Mouse (Mus musculus): Measurements from ENCODE around the gene Arhgef17. TPM values are rescaled to one million over a fixed set of nuclear protein-coding genes. Genes with fewer than 3 reads are reported as not detected.
A peak's percentile ranks its signal among the peaks of the same experiment; 100 is the strongest.

Gene Arhgef17
- polyA plus RNA-seq, 1 experiment from 2014 or later: 1.7 TPM

GRCm38 (mm10) chr7:100963381-100963780, 31.5 kb upstream of the Arhgef17 start:
- no peak overlapping the region for H3K4me3 ChIP-seq
- H3K36me3 ChIP-seq: no peaks in the 10 kb centered on the region
- 0 out of 2 replicates have a peak, but pooled peaks cover 18% of the 10 kb centered on the region for H3K27me3 ChIP-seq (replicated peaks)
- H3K4me1 ChIP-seq: peaks cover 8% of the 10 kb centered on the region
- ATAC-seq: no peak
- no peak overlapping the region for H3K27ac ChIP-seq
- no peak overlapping the region for H3K9ac ChIP-seq
- H3K9me3 ChIP-seq (replicated peaks): no peaks in the 10 kb centered on the region
- no peak overlapping the region for H3K4me2 ChIP-seq
- 66% methylated on average over 8 of the region's 8 CpGs for WGBS (ENCODE audit: insufficient replicate concordance)

GRCm38 (mm10) chr7:100961146-100961545, 29.2 kb upstream of the Arhgef17 start:
- H3K4me1 ChIP-seq: peaks cover 4% of the 10 kb centered on the region
- 0 out of 2 replicates have a peak, but pooled peaks cover 12% of the 10 kb centered on the region for H3K27me3 ChIP-seq (replicated peaks)
- no peaks in the 10 kb centered on the region for H3K36me3 ChIP-seq
- ATAC-seq: no peak
- no peak overlapping the region for H3K4me2 ChIP-seq
- no peak overlapping the region for H3K9ac ChIP-seq
- H3K4me3 ChIP-seq: no peak overlapping the region
- no peak overlapping the region for H3K27ac ChIP-seq
- H3K9me3 ChIP-seq (replicated peaks): no peaks in the 10 kb centered on the region
- WGBS (ENCODE audit: insufficient replicate concordance): 26% methylated on average over 7 of the region's 7 CpGs

GRCm38 (mm10) chr7:100960462-100960861, 28.6 kb upstream of the Arhgef17 start:
- no peak overlapping the region for H3K27ac ChIP-seq
- WGBS (ENCODE audit: insufficient replicate concordance): 39% methylated on average over 2 of the region's 2 CpGs
- no peak overlapping the region for H3K4me2 ChIP-seq
- no peaks in the 10 kb centered on the region for H3K9me3 ChIP-seq (replicated peaks)
- H3K4me3 ChIP-seq: no peak overlapping the region
- no peak for ATAC-seq
- no peaks in the 10 kb centered on the region for H3K4me1 ChIP-seq
- no peak overlapping the region for H3K9ac ChIP-seq
- H3K27me3 ChIP-seq (replicated peaks): 0 out of 2 replicates have a peak, but pooled peaks cover 12% of the 10 kb centered on the region
- H3K36me3 ChIP-seq: no peaks in the 10 kb centered on the region

- 0 out of 2 replicates have a peak, but pooled peaks cover 5% of the 10 kb centered on the region for H3K27me3 ChIP-seq (replicated peaks)
- H3K4me1 ChIP-seq: peaks cover 4% of the 10 kb centered on the region
- no peak overlapping the region for H3K4me2 ChIP-seq
- no peak for ATAC-seq
- no peak overlapping the region for H3K27ac ChIP-seq
- no peaks in the 10 kb centered on the region for H3K9me3 ChIP-seq (replicated peaks)
- no peak overlapping the region for H3K9ac ChIP-seq
- H3K36me3 ChIP-seq: no peaks in the 10 kb centered on the region
- H3K4me3 ChIP-seq: no peak overlapping the region
- 84% methylated on average over 2 of the region's 2 CpGs for WGBS (ENCODE audit: insufficient replicate concordance)
These were observed 26.5 kb upstream of the Arhgef17 start for GRCm38 (mm10) chr7:100958426-100958825.

GRCm38 (mm10) chr7:100952686-100953085, 20.8 kb upstream of the Arhgef17 start:
- peak overlapping the region; percentile 6; the same call in 1 of the 2 replicates for H3K27ac ChIP-seq

GRCm38 (mm10) chr7:100951903-100952302, 20.0 kb upstream of the Arhgef17 start:
- ATAC-seq: no peak
- no peak overlapping the region for H3K27ac ChIP-seq
- 42% methylated on average over 2 of the region's 2 CpGs for WGBS (ENCODE audit: insufficient replicate concordance)
- H3K9ac ChIP-seq: no peak overlapping the region
- no peaks in the 10 kb centered on the region for H3K36me3 ChIP-seq
- no peak overlapping the region for H3K4me3 ChIP-seq
- H3K9me3 ChIP-seq (replicated peaks): no peaks in the 10 kb centered on the region
- no peaks in the 10 kb centered on the region for H3K27me3 ChIP-seq (replicated peaks)
- H3K4me1 ChIP-seq: peaks cover 45% of the 10 kb centered on the region
- H3K4me2 ChIP-seq: no peak overlapping the region

More at GRCm38 (mm10) chr7:100952686-100953085, 20.8 kb upstream of the Arhgef17 start:
- Histone ChIP-seq H3K27me3 (replicated peaks) (no peaks in the 10 kb centered on the region), H3K4me1 (peaks cover 45% of the 10 kb centered on the region), H3K9ac (no peak overlapping the region), H3K4me2 (no peak overlapping the region), H3K9me3 (replicated peaks) (no peaks in the 10 kb centered on the region), H3K4me3 (no peak overlapping the region), H3K36me3 (no peaks in the 10 kb centered on the region)
- ATAC-seq: no peak
- WGBS (ENCODE audit: insufficient replicate concordance): 66% methylated on average over 7 of the region's 7 CpGs

- Histone ChIP-seq H3K9ac (no peak overlapping the region), H3K27ac (peak overlapping the region; percentile 75), H3K9me3 (replicated peaks) (no peaks in the 10 kb centered on the region), H3K27me3 (replicated peaks) (no peaks in the 10 kb centered on the region), H3K4me3 (no peak overlapping the region), H3K36me3 (no peaks in the 10 kb centered on the region), H3K4me2 (peak overlapping the region; percentile 26), H3K4me1 (peaks cover 45% of the 10 kb centered on the region)
- 22% methylated on average over 12 of the region's 12 CpGs for WGBS (ENCODE audit: insufficient replicate concordance)
- peak; percentile 63 for ATAC-seq
These were observed 18.6 kb upstream of the Arhgef17 start for GRCm38 (mm10) chr7:100950481-100951010.

GRCm38 (mm10) chr7:100950031-100950430, 18.1 kb upstream of the Arhgef17 start:
- peak; percentile 68 for ATAC-seq
- peak overlapping the region; percentile 75 for H3K27ac ChIP-seq
- no peaks in the 10 kb centered on the region for H3K27me3 ChIP-seq (replicated peaks)

GRCm38 (mm10) chr7:100944738-100945137, 12.8 kb upstream of the Arhgef17 start:
- Histone ChIP-seq H3K36me3 (no peaks in the 10 kb centered on the region), H3K27me3 (replicated peaks) (peaks cover 12% of the 10 kb centered on the region; the same call in 1 of the 2 replicates), H3K9me3 (replicated peaks) (no peaks in the 10 kb centered on the region), H3K4me3 (no peak overlapping the region), H3K9ac (no peak overlapping the region), H3K27ac (no peak overlapping the region), H3K4me1 (peaks cover 15% of the 10 kb centered on the region), H3K4me2 (no peak overlapping the region)
- no peak for ATAC-seq
- WGBS (ENCODE audit: insufficient replicate concordance): 66% methylated on average over 5 of the region's 5 CpGs

More at GRCm38 (mm10) chr7:100950031-100950430, 18.1 kb upstream of the Arhgef17 start:
- no peak overlapping the region for H3K4me3 ChIP-seq
- H3K4me1 ChIP-seq: peaks cover 45% of the 10 kb centered on the region
- peak overlapping the region; percentile 26 for H3K4me2 ChIP-seq
- H3K9me3 ChIP-seq (replicated peaks): no peaks in the 10 kb centered on the region
- H3K9ac ChIP-seq: no peak overlapping the region
- 29% methylated on average over 5 of the region's 5 CpGs for WGBS (ENCODE audit: insufficient replicate concordance)
- H3K36me3 ChIP-seq: no peaks in the 10 kb centered on the region

- ATAC-seq: no peak
- no peak overlapping the region for H3K9ac ChIP-seq
- H3K4me2 ChIP-seq: no peak overlapping the region
- no peak overlapping the region for H3K4me3 ChIP-seq
- no peaks in the 10 kb centered on the region for H3K9me3 ChIP-seq (replicated peaks)
- H3K36me3 ChIP-seq: no peaks in the 10 kb centered on the region
- H3K4me1 ChIP-seq: peaks cover 10% of the 10 kb centered on the region
- H3K27ac ChIP-seq: no peak overlapping the region
- WGBS (ENCODE audit: insufficient replicate concordance): 45% methylated on average over 2 of the region's 2 CpGs
- peaks cover 12% of the 10 kb centered on the region; the same call in 1 of the 2 replicates for H3K27me3 ChIP-seq (replicated peaks)
These were observed 12.4 kb upstream of the Arhgef17 start for GRCm38 (mm10) chr7:100944306-100944705.

- Histone ChIP-seq H3K9me3 (replicated peaks) (no peaks in the 10 kb centered on the region), H3K36me3 (no peaks in the 10 kb centered on the region), H3K4me2 (no peak overlapping the region), H3K4me1 (peaks cover 3% of the 10 kb centered on the region; the same call in 1 of the 2 replicates), H3K9ac (no peak overlapping the region), H3K27me3 (replicated peaks) (peaks cover 12% of the 10 kb centered on the region; the same call in 1 of the 2 replicates), H3K27ac (no peak overlapping the region), H3K4me3 (no peak overlapping the region)
- ATAC-seq: peak; percentile 56; the same call in 1 of the 2 replicates
- 47% methylated on average over 12 of the region's 12 CpGs for WGBS (ENCODE audit: insufficient replicate concordance)
These were observed 11.1 kb upstream of the Arhgef17 start for GRCm38 (mm10) chr7:100942789-100943615.

GRCm38 (mm10) chr7:100941169-100941568, 9.3 kb upstream of the Arhgef17 start:
- Histone ChIP-seq H3K4me1 (peaks cover 3% of the 10 kb centered on the region; the same call in 1 of the 2 replicates), H3K9me3 (replicated peaks) (no peaks in the 10 kb centered on the region), H3K4me3 (no peak overlapping the region), H3K27me3 (replicated peaks) (peaks cover 12% of the 10 kb centered on the region; the same call in 1 of the 2 replicates), H3K36me3 (no peaks in the 10 kb centered on the region), H3K9ac (no peak overlapping the region), H3K4me2 (no peak overlapping the region), H3K27ac (no peak overlapping the region)
- WGBS (ENCODE audit: insufficient replicate concordance): 29% methylated on average over 5 of the region's 5 CpGs
- no peak for ATAC-seq
